Mouse (Mus musculus) stomach, embryonic 14.5 days (tissue): Measurements from ENCODE around the gene Gm13023. TPM values are rescaled to one million over a fixed set of nuclear protein-coding genes. Genes with fewer than 3 reads are reported as not detected.
"Not testable (repeated sequence)": the region's sequence is repeated elsewhere in the genome, so short reads cannot be mapped to it uniquely, and the experiment has no call there.

Experiments used
- ATAC-seq: fragments of 200-750 bp; cut with Nextera tagmentation; 2 replicates; pipeline ENCODE4 v1.8.0; 2017; ENCODE audit warnings: low read depth, moderate TSS enrichment; ENCODE audit not compliant: insufficient number of reproducible peaks, insufficient read depth, low FRiP score
- H3K27ac ChIP-seq: fragments of 300-500 bp; sonication (generic); 2 replicates; pipeline ENCODE4 v1.5.1; 2014; ENCODE audit warnings: mild to moderate bottlenecking, low read length, moderate library complexity, mixed read lengths
- H3K27me3 ChIP-seq: fragments of 300-500 bp; sonication (generic); 2 replicates; pipeline ENCODE4 v1.6.1; 2014; ENCODE audit warnings: low read length, control low read depth, mixed read lengths; ENCODE audit not compliant: control insufficient read depth, insufficient read depth
- H3K36me3 ChIP-seq: fragments of 300-500 bp; sonication (generic); 2 replicates; pipeline ENCODE4 v1.6.1; 2014; ENCODE audit warnings: mild to moderate bottlenecking, control low read depth, low read length, moderate library complexity, mixed read lengths; ENCODE audit not compliant: control insufficient read depth, insufficient read depth
- H3K4me1 ChIP-seq: fragments of 300-500 bp; sonication (generic); 2 replicates; pipeline ENCODE4 v1.6.1; 2014; ENCODE audit warnings: low read length, control low read depth, mixed read lengths; ENCODE audit not compliant: control insufficient read depth, insufficient read depth
- H3K4me2 ChIP-seq: fragments of 300-500 bp; sonication (generic); replicated peaks from 2 replicates; pipeline ENCODE4 v1.6.1; 2014; ENCODE audit warnings: low read depth, low read length, control low read depth
- H3K4me3 ChIP-seq: fragments of 300-500 bp; sonication (generic); 2 replicates; pipeline ENCODE4 v1.5.1; 2014; ENCODE audit warnings: low read depth, low read length, control low read depth
- H3K9ac ChIP-seq: fragments of 300-500 bp; sonication (generic); replicated peaks from 2 replicates; pipeline ENCODE4 v1.6.1; 2014; ENCODE audit warnings: low read depth, mild to moderate bottlenecking, control low read depth, low read length, moderate library complexity, mixed read lengths
- H3K9me3 ChIP-seq: fragments of 300-500 bp; sonication (generic); 2 replicates; pipeline ENCODE4 v1.6.1; 2016; ENCODE audit warnings: low read depth, low read length, control low read depth; ENCODE audit not compliant: control insufficient read depth
- WGBS: fragments of 180-500 bp; shearing (Covaris S2); extraction: QIAGEN DNeasy Blood & Tissue Kit; methylation state at CpG from one replicate; pipeline ENCODE4 v1.1.7; 2014; 5-methylcytosine and 5-hydroxymethylcytosine counted together
- polyA plus RNA-seq: library from polyadenylated mRNA; unstranded; fragments of >200 nt; fragmentation: Nextera tagmentation; extraction: Ambion mirVana; gene quantifications from 2 replicates; pipeline ENCODE4 v1.2.1, GENCODE M21; 2014

The Gm13023 gene
- not detected in 2 replicates for polyA plus RNA-seq

GRCm38 (mm10) chr4:143789052-143789451 lies at the start of gene Gm13023:
Gm13023 (plus strand) TSS chr4:143789352.
- not testable (repeated sequence) for H3K9ac ChIP-seq, H3K4me2 ChIP-seq, H3K4me3 ChIP-seq, H3K4me1 ChIP-seq, H3K27ac ChIP-seq, H3K9me3 ChIP-seq, H3K27me3 ChIP-seq, ATAC-seq, H3K36me3 ChIP-seq
- WGBS: 93% methylated on average over 3 of the region's 3 CpGs

- no peaks in the 10 kb centered on the region for H3K27me3 ChIP-seq
- no peak within 1 kb of the TSS for H3K4me2 ChIP-seq
- WGBS: 84% methylated on average over 2 of the region's 2 CpGs
- H3K27ac ChIP-seq: no peak within 1 kb of the TSS
- ATAC-seq: no peak
- no peaks in the 10 kb centered on the region for H3K36me3 ChIP-seq
- H3K4me3 ChIP-seq: no peak within 1 kb of the TSS
- no peaks in the 10 kb centered on the region; the same call in 1 of the 2 replicates for H3K9me3 ChIP-seq
- no peak within 1 kb of the TSS for H3K9ac ChIP-seq
- no peaks in the 10 kb centered on the region for H3K4me1 ChIP-seq
These were observed 26.8 kb downstream of the Gm13023 start, which contains the start of gene Gm13084 for GRCm38 (mm10) chr4:143815993-143816392. Gm13084 (minus strand) TSS chr4:143816093.

Other genes with a start within 250 kb of the Gm13023 start
- gene BC080695, start 237.7 kb upstream of the Gm13023 start, polyA plus RNA-seq: not detected in 2 replicates
- gene Gm13057, start 237.6 kb upstream of the Gm13023 start, polyA plus RNA-seq: not detected in 2 replicates
- gene Gm13083, start 174.3 kb upstream of the Gm13023 start, polyA plus RNA-seq: not detected in 2 replicates
- gene Gm13088, start 132.1 kb upstream of the Gm13023 start, polyA plus RNA-seq: not detected in 2 replicates
- not detected in 2 replicates for gene Gm13089, start 86.6 kb upstream of the Gm13023 start, polyA plus RNA-seq
- gene Gm13078, start 69.9 kb upstream of the Gm13023 start, polyA plus RNA-seq: not detected in 2 replicates
- gene Gm13084, start 26.7 kb downstream of the Gm13023 start, polyA plus RNA-seq: not detected in 2 replicates
- gene Gm13103, start 57.1 kb downstream of the Gm13023 start, polyA plus RNA-seq: not detected in 2 replicates
- not detected in 2 replicates for gene Pramef6, start 111.0 kb downstream of the Gm13023 start, polyA plus RNA-seq
- gene Pramef25, start 161.7 kb downstream of the Gm13023 start, polyA plus RNA-seq: not detected in 2 replicates
- gene Gm13101, start 177.6 kb downstream of the Gm13023 start, polyA plus RNA-seq: not detected in 2 replicates
- not detected in 2 replicates for gene Pramef17, start 205.0 kb downstream of the Gm13023 start, polyA plus RNA-seq